Mouse (Mus musculus) adrenal gland, postnatal 14 days (tissue): ENCODE measurements around the gene Abhd17b. TPM values are rescaled to one million over a fixed set of nuclear protein-coding genes. Genes with fewer than 3 reads are reported as not detected.

ENCODE experiments used
- DNase-seq: peaks from one replicate; pipeline ENCODE4 v3.0.0; 2021; ENCODE audit warnings: mixed read lengths
- total RNA-seq: library from RNA; stranded (reverse); gene quantifications from 2 replicates; pipeline ENCODE4 v1.2.3, GENCODE M21; 2021

The Abhd17b gene
- total RNA-seq, 1 experiment from 2014 or later, result 54.5 TPM

GRCm38 (mm10) chr19:21731887-21732286 is 78.9 kb downstream of the Abhd17b start:
- no peak for DNase-seq

DNA sequence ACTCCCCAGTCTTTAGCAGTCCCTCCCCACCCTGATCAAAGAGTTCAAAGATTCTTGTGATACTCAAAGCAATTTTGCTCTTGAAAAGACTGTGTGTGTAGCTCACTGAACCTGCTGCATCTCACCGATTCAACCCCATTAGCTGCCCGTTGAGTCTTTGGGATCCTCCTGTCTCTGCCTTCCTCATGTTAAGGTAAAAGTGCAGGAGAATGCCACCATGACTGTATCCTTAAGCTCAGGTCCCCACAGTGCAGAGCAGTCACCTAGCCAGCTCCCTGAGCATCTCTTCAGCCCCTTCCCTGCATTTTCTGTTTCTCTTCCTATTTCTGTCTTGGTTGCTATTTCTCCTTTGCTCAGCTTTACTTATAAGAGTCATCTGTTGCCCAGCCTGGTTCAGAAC is 80.2 kb downstream of the Abhd17b start:
- DNase-seq, result no peak

GRCm38 (mm10) chr19:21734112-21734511 is 81.1 kb downstream of the Abhd17b start:
- DNase-seq, result peak; percentile 58

Other genes with a start within 250 kb of the Abhd17b start
- 9.9 and 10.1 TPM in 2 replicates for gene Gda, start 179.7 kb upstream of the Abhd17b start, total RNA-seq
- gene 1110059E24Rik, start 209 bp upstream of the Abhd17b start, total RNA-seq, result 30.0 and 30.5 TPM in 2 replicates
- 25.3 and 26.3 TPM in 2 replicates for gene Cemip2, start 125.2 kb downstream of the Abhd17b start, total RNA-seq